Mouse (Mus musculus): ENCODE data around the gene Gm20914. TPM values are rescaled to one million over a fixed set of nuclear protein-coding genes. Genes with fewer than 3 reads are reported as not detected.
"Not testable (repeated sequence)": the region's sequence is repeated elsewhere in the genome, so short reads cannot be mapped to it uniquely, and the experiment has no call there.

The Gm20914 gene
- not detected in 2 replicates for polyA plus RNA-seq (2011; ENCODE audit: insufficient read depth, insufficient read length, low replicate concordance, missing spikeins)

DNA sequence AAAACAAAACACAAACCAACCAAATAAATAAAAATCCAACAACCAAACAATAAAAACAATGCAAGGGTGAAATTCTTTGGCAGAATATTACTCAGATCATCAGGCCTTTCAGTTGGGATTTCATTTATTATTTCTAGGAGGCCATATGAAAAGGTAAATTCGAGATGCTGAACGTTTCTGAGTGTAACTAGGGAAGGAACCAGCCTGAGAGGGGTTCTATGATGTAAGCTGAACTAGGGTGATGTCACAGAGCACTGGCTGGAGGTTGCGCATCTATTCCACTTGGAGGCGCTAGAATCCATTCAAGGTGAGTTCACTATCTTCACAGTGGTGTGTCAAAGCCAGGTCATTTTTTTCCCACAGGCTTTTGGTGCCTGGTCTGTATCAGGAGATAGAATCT is at the start of gene Gm20914:
Gene Gm20914 (plus strand): TSS at position 301 of the 400 bp plus-strand sequence.
- H3K27ac ChIP-seq (ENCODE audit: control insufficient read depth, insufficient read depth, low read depth, low read length, poor library complexity) = not testable (repeated sequence)
- WGBS = 60% methylated on average over 1 of the region's 4 CpGs

More for the DNA sequence above, at the start of gene Gm20914:
- H3K4me1 ChIP-seq (ENCODE audit: control insufficient read depth, insufficient read depth, low read length); H3K4me3 ChIP-seq (replicated peaks; ENCODE audit: control insufficient read depth, low read depth, low read length): not testable (repeated sequence)

Other genes starting within 250 kb of the Gm20914 start
- gene Gm21854, start 69.0 kb upstream of the Gm20914 start, polyA plus RNA-seq (2011; ENCODE audit: insufficient read depth, insufficient read length, low replicate concordance, missing spikeins) = not detected in 2 replicates
- not detected in 2 replicates for gene Gm28171, start 67.4 kb downstream of the Gm20914 start, polyA plus RNA-seq (2011; ENCODE audit: insufficient read depth, insufficient read length, low replicate concordance, missing spikeins)
- not detected in 2 replicates for gene Gm21778, start 216.5 kb downstream of the Gm20914 start, polyA plus RNA-seq (2011; ENCODE audit: insufficient read depth, insufficient read length, low replicate concordance, missing spikeins)